Mouse (Mus musculus): Measurements from ENCODE around the gene Tmem131. TPM values are rescaled to one million over a fixed set of nuclear protein-coding genes. Genes with fewer than 3 reads are reported as not detected.
"Not testable (repeated sequence)": the region's sequence is repeated elsewhere in the genome, so short reads cannot be mapped to it uniquely, and the experiment has no call there.

Gene Tmem131
- polyA plus RNA-seq, 2 experiments from 2014 or later = 11.1 to 14.8 TPM

- no peak for ATAC-seq
Observed at GRCm38 (mm10) chr1:36824356-36824755, 119.1 kb downstream of the Tmem131 start.

GRCm38 (mm10) chr1:36821918-36822317 lies 121.5 kb downstream of the Tmem131 start:
- not testable (repeated sequence) for ATAC-seq

- ATAC-seq = no peak
Observed at GRCm38 (mm10) chr1:36815166-36815565, 128.3 kb downstream of the Tmem131 start.

GRCm38 (mm10) chr1:36814271-36814903 lies 129.1 kb downstream of the Tmem131 start:
- ATAC-seq = no peak

GRCm38 (mm10) chr1:36813415-36813814 lies 130.1 kb downstream of the Tmem131 start:
- no peak for ATAC-seq

GRCm38 (mm10) chr1:36811806-36812205 lies 131.7 kb downstream of the Tmem131 start:
- no peak for ATAC-seq

GRCm38 (mm10) chr1:36807782-36808565 lies 135.5 kb downstream of the Tmem131 start:
- ATAC-seq = no peak

GRCm38 (mm10) chr1:36807086-36807485 lies 136.4 kb downstream of the Tmem131 start:
- ATAC-seq = no peak

- ATAC-seq = no peak
Observed at GRCm38 (mm10) chr1:36806181-36806905, 137.1 kb downstream of the Tmem131 start.

GRCm38 (mm10) chr1:36804833-36805232 lies 138.6 kb downstream of the Tmem131 start:
- ATAC-seq = no peak

- ATAC-seq = no peak
Observed at GRCm38 (mm10) chr1:36804259-36804658, 139.2 kb downstream of the Tmem131 start.

GRCm38 (mm10) chr1:36800379-36801011 lies 143.0 kb downstream of the Tmem131 start:
- no peak for ATAC-seq

GRCm38 (mm10) chr1:36797481-36797880 lies 146.0 kb downstream of the Tmem131 start:
- ATAC-seq = peak; percentile 93

- no peak for ATAC-seq
Observed at GRCm38 (mm10) chr1:36796711-36797110, 146.8 kb downstream of the Tmem131 start.

- ATAC-seq = no peak
Observed at GRCm38 (mm10) chr1:36789416-36789815, 154.1 kb downstream of the Tmem131 start.

- no peak for ATAC-seq
Observed at GRCm38 (mm10) chr1:36786377-36786776, 157.1 kb downstream of the Tmem131 start.

- no peak for ATAC-seq
Observed at GRCm38 (mm10) chr1:36785238-36785641, 158.2 kb downstream of the Tmem131 start.

- ATAC-seq = peak; percentile 56
Observed at GRCm38 (mm10) chr1:36784365-36785134, 158.9 kb downstream of the Tmem131 start.

GRCm38 (mm10) chr1:36782476-36782875 lies 161.0 kb downstream of the Tmem131 start:
- ATAC-seq = no peak

GRCm38 (mm10) chr1:36780793-36781192 lies 162.7 kb downstream of the Tmem131 start:
- ATAC-seq = no peak

- ATAC-seq = peak; percentile 47
Observed at GRCm38 (mm10) chr1:36772198-36772934, 171.1 kb downstream of the Tmem131 start.
